Mouse (Mus musculus) small intestine, adult 2 months (tissue): ENCODE measurements around the gene Sprn. TPM values are rescaled to one million over a fixed set of nuclear protein-coding genes. Genes with fewer than 3 reads are reported as not detected.
"Not testable (repeated sequence)": the region's sequence is repeated elsewhere in the genome, so short reads cannot be mapped to it uniquely, and the experiment has no call there.

ENCODE experiments used
- H3K27ac ChIP-seq: fragments of 200-500 bp; 2 replicates; pipeline ENCODE4 v1.5.1; 2012; ENCODE audit warnings: low read depth, low read length, control low read depth, inconsistent platforms; ENCODE audit not compliant: insufficient read depth
- H3K27me3 ChIP-seq: fragments of 200-500 bp; 2 replicates; pipeline ENCODE4 v1.6.1; 2012; ENCODE audit warnings: mild to moderate bottlenecking, moderate library complexity, low read length, inconsistent platforms; ENCODE audit not compliant: control insufficient read depth, insufficient read depth
- H3K36me3 ChIP-seq: fragments of 200-500 bp; 2 replicates; pipeline ENCODE4 v1.6.1; 2012; ENCODE audit warnings: mild to moderate bottlenecking, low read length, control low read depth, inconsistent platforms; ENCODE audit not compliant: control insufficient read depth, insufficient read depth
- H3K4me1 ChIP-seq: fragments of 200-500 bp; 2 replicates; pipeline ENCODE4 v1.6.1; 2012; ENCODE audit warnings: low read length, inconsistent platforms, mixed read lengths; ENCODE audit not compliant: control insufficient read depth, insufficient read depth, insufficient read length
- H3K4me3 ChIP-seq: fragments of 200-500 bp; 2 replicates; pipeline ENCODE4 v1.5.1; 2012; ENCODE audit warnings: low read depth, mild to moderate bottlenecking, control low read depth, inconsistent platforms, low read length, moderate library complexity
- CTCF ChIP-seq: fragments of 200-500 bp; IDR thresholded peaks from 2 replicates; pipeline ENCODE4 v1.5.1; 2012; ENCODE audit warnings: low read depth, mild to moderate bottlenecking, control low read depth, inconsistent platforms, low read length, moderate library complexity, mixed read lengths; ENCODE audit not compliant: insufficient replicate concordance, insufficient read length; ENCODE audit errors: extremely low read depth
- POLR2A ChIP-seq: fragments of 200-500 bp; IDR thresholded peaks from 2 replicates; pipeline ENCODE4 v1.6.1; 2012; ENCODE audit warnings: low read depth, mild to moderate bottlenecking, control low read depth, inconsistent platforms, low read length, moderate library complexity
- WGBS: fragments of 180-500 bp; shearing (Covaris S2); methylation state at CpG from one replicate; pipeline ENCODE4 v1.1.7; 2018; 5-methylcytosine and 5-hydroxymethylcytosine counted together
- polyA plus RNA-seq: library from polyadenylated mRNA; depleted of rRNA; stranded (reverse); fragments of >200 nt; gene quantifications from 2 replicates; pipeline ENCODE4 v1.2.3, GENCODE M21; 2012

Gene Sprn
- polyA plus RNA-seq, 1 experiment = 0.34 TPM

DNA sequence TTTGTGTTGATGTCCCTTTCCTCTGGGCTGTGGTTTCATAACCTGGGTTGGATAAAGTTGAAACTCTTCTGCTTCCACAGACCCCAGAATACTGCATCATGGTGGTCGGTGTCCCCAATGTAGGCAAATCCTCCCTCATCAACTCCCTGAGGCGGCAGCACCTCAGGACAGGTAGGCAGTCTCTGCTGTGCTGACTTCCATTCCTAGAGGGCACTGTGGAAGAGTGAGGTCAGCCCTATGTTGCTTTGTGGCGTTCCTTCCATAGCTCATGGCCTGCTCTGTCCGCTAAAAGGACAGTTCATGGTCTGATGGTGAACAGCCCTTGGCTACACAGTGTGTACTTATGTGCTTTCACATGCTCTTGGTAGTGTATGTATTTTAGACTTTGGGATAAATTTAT lies 10.1 kb downstream of the Sprn start:
- Histone ChIP-seq H3K4me1 (no peaks in the 10 kb centered on the region), H3K36me3 (peaks cover 6% of the 10 kb centered on the region; the same call in 1 of the 2 replicates), H3K4me3 (no peak overlapping the region), H3K27me3 (no peaks in the 10 kb centered on the region), H3K27ac (no peak overlapping the region)
- TF ChIP-seq CTCF = no peak
- TF ChIP-seq POLR2A = no peak
- 94% methylated on average over 4 of the region's 4 CpGs for WGBS

DNA sequence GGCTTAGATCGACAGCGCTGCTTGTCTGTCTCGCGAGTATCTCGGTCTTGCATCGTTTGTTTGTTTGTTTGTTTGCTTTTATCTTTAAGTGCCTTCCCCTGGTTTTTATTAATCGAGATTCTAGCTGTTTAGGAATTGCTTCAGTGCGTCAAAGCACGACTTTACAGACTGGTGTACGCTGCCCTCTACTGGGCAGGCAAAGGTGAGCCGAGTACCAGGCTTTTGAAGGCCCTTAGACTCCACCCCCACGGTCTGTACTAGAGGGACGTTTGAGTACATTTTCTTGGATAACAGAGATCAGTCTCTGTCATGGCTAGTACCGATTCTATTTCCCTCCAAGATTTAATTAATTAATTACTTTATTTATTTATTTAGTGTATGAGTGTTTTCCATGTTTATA lies 13.3 kb downstream of the Sprn start:
- 4% methylated on average over 14 of the region's 14 CpGs for WGBS
- Histone ChIP-seq H3K4me1 (peaks cover 5% of the 10 kb centered on the region; the same call in 1 of the 2 replicates), H3K4me3 (no peak overlapping the region), H3K27me3 (no peaks in the 10 kb centered on the region), H3K27ac (no peak overlapping the region), H3K36me3 (peaks cover 2% of the 10 kb centered on the region; the same call in 1 of the 2 replicates)
- TF ChIP-seq CTCF = peak; percentile 85; the same call in 1 of the 2 replicates
- TF ChIP-seq POLR2A = no peak

DNA sequence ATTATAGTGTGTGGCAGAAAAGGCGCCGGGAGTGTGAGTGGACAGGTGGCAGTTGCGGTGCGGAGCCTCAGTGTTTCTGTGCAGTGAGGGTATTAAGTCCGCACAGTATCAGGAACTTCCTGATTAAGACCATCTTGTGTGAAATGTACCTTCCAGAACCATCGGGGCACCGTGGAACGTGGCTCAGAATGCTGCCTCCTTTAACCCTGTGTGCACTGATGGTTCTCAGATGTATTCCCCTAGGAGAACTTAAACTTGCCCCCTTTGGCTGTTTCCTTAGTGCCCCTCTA lies 16.7 kb downstream of the Sprn start:
- Histone ChIP-seq H3K4me3 (peak overlapping the region; percentile 93), H3K27ac (peak overlapping the region; percentile 60), H3K4me1 (peaks cover 5% of the 10 kb centered on the region; the same call in 1 of the 2 replicates), H3K27me3 (no peaks in the 10 kb centered on the region), H3K36me3 (no peaks in the 10 kb centered on the region)
- TF ChIP-seq POLR2A = no peak
- WGBS = 0% methylated on average over 8 of the region's 8 CpGs

DNA sequence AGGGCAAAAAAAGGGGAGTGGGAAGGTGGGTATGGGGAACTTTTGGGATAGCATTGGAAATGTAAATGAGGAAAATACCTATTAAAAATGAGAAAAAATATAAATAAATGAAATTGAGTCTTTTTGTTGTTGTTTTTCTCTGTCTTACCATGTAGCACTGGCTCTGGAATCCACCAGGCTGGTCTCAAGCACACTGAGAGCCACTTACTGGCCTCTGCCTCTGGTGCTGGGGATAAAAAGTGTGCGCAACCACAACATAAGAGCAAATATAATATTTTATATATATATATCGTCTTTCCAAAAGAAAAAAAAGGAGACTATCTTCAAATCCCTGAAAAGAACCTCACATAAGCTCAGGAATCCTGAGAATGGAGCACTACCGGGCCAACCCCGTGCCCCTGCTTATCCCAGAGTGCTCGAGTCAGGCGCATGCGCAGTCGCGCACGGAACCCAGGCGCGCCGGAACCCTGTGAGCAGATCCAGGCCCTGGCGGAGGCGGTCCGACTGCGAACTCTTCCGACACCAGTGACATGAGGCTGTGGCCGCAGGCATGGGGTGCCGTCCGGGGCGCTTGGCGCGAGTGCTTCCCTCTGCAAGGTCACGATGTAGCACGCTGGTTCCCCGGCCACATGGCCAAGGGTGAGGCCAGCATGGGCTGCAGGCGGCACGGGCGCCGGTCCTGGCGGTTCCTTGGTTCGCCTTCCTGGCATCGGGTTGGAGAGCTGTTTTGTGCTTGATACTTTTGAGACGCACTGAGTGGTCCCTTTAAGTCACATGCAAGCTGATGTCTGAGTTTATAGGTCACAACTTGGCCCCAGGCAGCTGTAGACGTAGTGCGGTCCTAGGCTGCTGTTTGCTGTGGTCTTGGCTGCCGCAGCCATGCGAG lies 17.3 kb downstream of the Sprn start, which contains the start of gene Mtg1:
TSS of gene Mtg1 (plus strand) at position 430 of the 886 bp plus-strand sequence.
- WGBS = 2% methylated on average over 39 of the region's 39 CpGs

DNA sequence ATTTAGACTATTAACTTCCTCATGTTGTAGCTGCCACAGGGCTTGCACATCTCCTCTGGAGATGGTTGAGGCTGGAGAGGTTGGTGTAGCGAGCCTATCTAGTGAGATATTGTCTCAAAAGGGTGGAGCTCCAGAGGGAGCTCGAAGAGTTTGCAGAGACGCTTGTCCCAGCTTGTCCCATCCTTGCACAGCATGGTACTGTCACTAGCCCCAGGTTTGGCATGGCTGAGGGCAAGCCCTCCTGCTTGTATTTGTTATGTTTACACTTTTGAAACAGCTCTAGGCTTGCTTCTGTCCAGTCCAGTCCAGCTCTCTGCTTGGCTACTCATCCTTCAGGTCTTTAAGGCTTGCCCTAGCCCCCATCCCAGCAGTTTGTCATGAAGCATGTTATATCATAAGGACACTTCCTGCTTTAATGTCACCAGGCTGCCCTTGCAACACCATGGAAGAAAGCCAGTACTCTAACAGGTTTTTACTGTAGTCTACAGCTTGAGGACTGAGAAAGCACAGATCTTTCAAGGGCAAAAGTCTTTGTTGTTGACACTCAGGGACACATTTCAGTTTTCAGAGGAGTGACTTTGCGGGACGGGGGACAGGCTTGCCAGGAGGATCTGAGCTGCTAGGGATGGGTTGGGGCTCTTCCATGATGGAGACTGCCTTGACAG lies 19.4 kb downstream of the Sprn start:
- WGBS = 88% methylated on average over 5 of the region's 5 CpGs
- H3K4me1 ChIP-seq = peaks cover 5% of the 10 kb centered on the region; the same call in 1 of the 2 replicates
- no peak overlapping the region for H3K27ac ChIP-seq
- TF ChIP-seq POLR2A (no peak), CTCF (no peak)
- H3K36me3 ChIP-seq = 0 out of 2 replicates have a peak, but pooled peaks cover 2% of the 10 kb centered on the region
- no peaks in the 10 kb centered on the region for H3K27me3 ChIP-seq
- no peak overlapping the region for H3K4me3 ChIP-seq

More for the DNA sequence above, 17.3 kb downstream of the Sprn start, which contains the start of gene Mtg1:
- H3K27ac ChIP-seq = peak within 1 kb of the TSS; percentile 60
- no peaks in the 10 kb centered on the region for H3K36me3 ChIP-seq
- peak within 1 kb of the TSS; percentile 93 for H3K4me3 ChIP-seq
- no peaks in the 10 kb centered on the region for H3K27me3 ChIP-seq
- no peak for TF ChIP-seq CTCF
- TF ChIP-seq POLR2A = peak; percentile 75
- H3K4me1 ChIP-seq = peaks cover 5% of the 10 kb centered on the region; the same call in 1 of the 2 replicates

DNA sequence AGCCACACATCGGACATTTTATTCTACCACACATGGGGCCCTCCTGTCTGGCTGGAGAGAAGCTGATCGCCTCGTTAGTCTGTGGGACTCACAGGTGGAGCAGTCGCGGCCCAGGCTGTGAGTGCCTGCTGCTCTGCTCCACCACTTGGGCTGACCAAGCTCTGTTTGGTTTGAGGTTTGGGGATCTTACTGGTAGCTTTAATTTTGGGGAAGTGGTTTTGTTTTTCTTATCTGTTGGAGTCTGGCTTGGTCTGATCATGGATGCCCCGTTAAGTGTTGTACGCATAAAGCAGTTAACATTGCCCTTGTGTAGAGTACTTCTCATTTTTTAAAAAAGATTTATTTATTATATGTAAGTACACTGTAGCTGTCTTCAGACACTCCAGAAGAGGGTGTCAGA lies 20.6 kb downstream of the Sprn start:
- not testable (repeated sequence) for H3K36me3 ChIP-seq, H3K27me3 ChIP-seq
- WGBS = 73% methylated on average over 7 of the region's 7 CpGs

DNA sequence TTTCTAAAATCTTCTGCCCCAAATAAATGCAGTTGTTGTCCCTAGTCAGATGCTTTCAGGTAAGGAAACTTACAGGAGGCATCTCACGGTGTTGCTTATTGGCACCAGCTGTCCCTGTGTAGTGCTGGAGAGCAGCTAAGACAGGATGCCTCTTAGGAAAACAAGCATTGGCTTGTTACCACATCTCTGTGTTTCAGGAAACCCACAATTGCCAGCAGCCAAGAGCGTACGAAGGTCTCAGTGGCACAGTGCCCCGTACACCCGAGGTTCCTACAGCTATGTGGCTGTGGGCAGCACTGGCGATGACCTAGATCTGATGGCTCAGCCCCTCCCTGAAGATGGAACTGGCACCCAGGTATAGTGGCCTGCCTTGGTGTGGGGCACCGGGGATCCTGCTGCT lies 22.5 kb downstream of the Sprn start:
- not testable (repeated sequence) for H3K27ac ChIP-seq, H3K27me3 ChIP-seq, H3K36me3 ChIP-seq, H3K4me1 ChIP-seq, H3K4me3 ChIP-seq
- 90% methylated on average over 7 of the region's 7 CpGs for WGBS

More for the DNA sequence above, 20.6 kb downstream of the Sprn start:
- not testable (repeated sequence) for H3K27ac ChIP-seq, H3K4me3 ChIP-seq, H3K4me1 ChIP-seq
